Mouse (Mus musculus) monocyte, adult 5-6 weeks (primary cell): Measurements from ENCODE around the gene Jpt1. TPM values are rescaled to one million over a fixed set of nuclear protein-coding genes. Genes with fewer than 3 reads are reported as not detected.
"Not testable (repeated sequence)": the region's sequence is repeated elsewhere in the genome, so short reads cannot be mapped to it uniquely, and the experiment has no call there.

Experiments
- ATAC-seq: fragments of 153-309, 156-312 bp; replicated peaks from 2 replicates; pipeline ENCODE4 v1.8.0; 2017; ENCODE audit warnings: mild to moderate bottlenecking; ENCODE audit not compliant: low TSS enrichment, insufficient number of reproducible peaks, severe bottlenecking, poor library complexity, low FRiP score
- total RNA-seq: library from RNA; stranded (forward); fragments of 200-1000, 200-491, 200-594 nt; gene quantifications from 3 replicates; pipeline ENCODE4 v1.2.3, GENCODE M21; 2017

Jpt1 gene
- total RNA-seq, 1 experiment from 2014 or later: 230 TPM

GRCm38 (mm10) chr11:115481553-115482259, 32.5 kb downstream of the Jpt1 start:
- ATAC-seq: no peak

- no peak for ATAC-seq
Measured at GRCm38 (mm10) chr11:115478296-115478938, 35.8 kb downstream of the Jpt1 start.

GRCm38 (mm10) chr11:115477388-115477787, 36.8 kb downstream of the Jpt1 start:
- ATAC-seq: peak; percentile 75

DNA sequence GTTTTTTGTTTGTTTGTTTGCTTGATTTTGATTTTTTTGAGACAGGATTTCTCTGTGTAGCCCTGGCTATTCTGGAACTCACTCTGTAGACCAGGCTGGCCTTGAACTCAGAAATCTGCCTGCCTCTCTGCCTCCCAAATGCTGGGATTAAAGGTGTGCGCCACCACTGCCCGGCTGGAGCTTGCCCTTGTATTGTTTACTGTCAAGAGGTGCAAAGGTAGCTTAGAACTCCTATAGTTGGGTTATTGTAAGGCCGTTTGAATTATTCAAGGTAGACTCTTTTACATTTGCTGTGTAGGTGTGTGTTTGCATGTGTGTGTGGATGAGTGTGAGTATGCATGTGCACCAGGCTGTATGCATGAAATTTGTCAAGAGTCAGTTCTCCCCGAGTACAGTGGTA, 37.6 kb downstream of the Jpt1 start:
- ATAC-seq: not testable (repeated sequence)

- no peak for ATAC-seq
Measured at GRCm38 (mm10) chr11:115475758-115476237, 38.4 kb downstream of the Jpt1 start.

DNA sequence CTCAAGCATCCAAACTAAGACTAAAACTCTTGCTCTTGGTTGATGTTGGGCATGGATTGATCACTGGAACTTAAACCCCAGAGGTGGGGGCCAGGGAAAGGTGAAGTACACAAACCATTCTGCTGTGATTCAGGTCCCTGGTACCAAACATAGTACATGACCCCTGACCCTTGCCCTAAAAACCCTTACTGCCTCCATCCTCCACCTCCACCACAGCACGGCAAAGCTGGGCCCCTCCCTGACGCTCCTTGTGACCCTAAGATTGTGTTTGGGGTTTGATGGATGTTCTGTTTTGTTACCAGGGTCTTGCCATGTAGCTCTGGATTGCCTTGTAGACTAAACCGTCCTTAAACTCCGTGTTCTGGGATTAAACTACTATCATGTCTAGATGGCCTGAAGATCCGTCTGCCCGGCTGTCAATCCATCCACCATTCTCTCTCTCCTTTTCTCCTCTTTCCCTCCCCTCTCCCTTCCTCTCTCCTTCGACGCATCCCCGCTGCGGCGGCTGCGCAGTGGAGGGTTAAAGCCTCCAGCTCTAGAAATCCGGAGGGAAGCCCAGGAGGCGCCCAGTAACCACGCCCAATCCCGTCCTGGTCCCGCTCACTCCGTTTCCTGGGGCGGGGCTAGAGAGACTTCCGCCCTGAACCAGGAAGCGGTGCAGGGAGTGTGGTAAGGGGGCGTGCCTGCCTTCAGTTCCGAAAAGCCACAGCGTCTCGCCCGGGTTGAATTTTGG, 39.0 kb downstream of the Jpt1 start, which contains the start of gene Armc7:
Gene Armc7, plus strand, starts transcription at position 643 of the 733 bp plus-strand sequence.
- ATAC-seq: peak; percentile 80

GRCm38 (mm10) chr11:115473626-115474275, 40.4 kb downstream of the Jpt1 start:
- ATAC-seq: peak; percentile 50

- no peak for ATAC-seq
Measured at GRCm38 (mm10) chr11:115472183-115472582, 42.0 kb downstream of the Jpt1 start.

DNA sequence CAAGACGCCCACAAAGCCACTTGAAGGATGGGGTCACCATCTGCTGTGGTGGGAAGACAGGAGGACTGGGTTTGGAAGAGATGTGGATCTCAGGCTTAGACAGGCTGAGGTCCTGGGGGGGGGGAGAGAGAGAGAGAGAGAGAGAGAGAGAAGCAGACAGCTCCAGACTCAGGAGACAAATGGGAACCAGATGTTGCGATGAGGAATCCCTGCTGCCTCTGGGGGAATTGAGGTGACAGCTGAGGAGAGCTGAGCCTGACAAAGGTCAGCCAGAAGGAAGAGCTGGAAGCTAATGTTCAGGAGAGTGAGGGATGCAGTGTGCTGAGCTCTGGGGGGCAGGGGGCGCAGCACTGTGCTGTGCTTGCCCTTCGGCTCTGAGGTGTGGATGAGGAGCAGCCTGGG, 47.0 kb downstream of the Jpt1 start:
- ATAC-seq: no peak

DNA sequence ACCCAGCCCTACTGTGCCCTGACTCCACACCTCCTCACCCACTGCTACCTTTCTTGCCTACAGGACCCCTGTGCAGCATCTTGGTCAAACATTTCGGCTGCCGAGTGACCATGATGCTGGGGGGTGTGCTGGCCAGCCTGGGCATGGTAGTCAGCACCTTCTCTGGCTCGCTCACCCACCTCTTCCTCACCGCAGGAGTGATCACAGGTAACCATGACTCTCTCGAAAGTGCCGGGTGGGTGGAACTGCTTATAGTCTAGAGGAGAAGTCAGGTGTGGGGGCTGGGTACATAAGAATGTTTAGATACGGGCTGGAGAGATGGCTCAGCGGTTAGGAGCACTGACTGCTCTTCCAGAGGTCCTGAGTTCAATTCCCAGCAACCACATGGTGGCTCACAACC, 49.3 kb downstream of the Jpt1 start:
- no peak for ATAC-seq

DNA sequence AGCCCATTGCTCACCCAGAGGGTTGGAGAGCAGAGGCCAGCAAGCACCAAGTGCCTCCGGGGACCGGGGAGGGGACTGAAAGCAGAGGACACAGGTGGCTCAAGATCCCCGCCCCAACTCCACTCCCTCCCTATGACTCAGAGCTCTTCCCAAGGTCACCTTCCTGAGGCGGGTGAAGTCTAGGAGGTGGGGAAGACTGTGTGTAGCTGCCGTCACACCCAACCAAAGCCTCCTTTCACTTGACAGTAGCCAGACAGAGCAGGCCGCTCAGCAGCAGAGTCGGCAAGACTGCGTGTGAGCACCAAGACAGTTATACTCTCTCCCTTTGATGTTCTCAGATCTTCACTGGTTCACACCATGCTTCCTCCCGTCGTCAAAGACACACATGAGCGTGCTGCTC, 50.8 kb downstream of the Jpt1 start:
- ATAC-seq: no peak

GRCm38 (mm10) chr11:115462243-115462891, 51.8 kb downstream of the Jpt1 start, which contains the start of gene Slc16a5:
Gene Slc16a5 (plus strand): TSS chr11:115462474.
- ATAC-seq: no peak

- no peak for ATAC-seq
Measured at GRCm38 (mm10) chr11:115461846-115462242, 52.3 kb downstream of the Jpt1 start.

DNA sequence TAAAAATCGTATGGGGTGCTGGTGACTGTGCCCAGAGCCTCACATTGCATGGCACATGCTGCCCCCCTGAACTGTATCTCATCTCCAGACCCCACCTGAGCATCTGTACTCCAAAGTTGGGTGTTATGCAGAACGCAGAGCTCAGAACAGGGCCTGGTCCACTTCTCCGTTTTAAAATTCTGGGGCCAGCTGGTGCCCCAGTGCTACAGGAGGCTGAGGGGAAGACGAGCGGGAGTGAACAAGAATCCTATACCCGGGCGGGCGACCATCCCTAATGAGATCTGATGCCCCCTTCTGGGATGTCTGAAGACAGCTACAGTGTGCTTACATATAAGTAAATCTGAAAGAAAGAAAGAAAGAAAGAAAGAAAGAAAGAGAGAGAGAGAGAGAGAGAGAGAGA, 53.2 kb downstream of the Jpt1 start:
- ATAC-seq: no peak

GRCm38 (mm10) chr11:115457405-115457804, 56.8 kb downstream of the Jpt1 start:
- ATAC-seq: no peak

DNA sequence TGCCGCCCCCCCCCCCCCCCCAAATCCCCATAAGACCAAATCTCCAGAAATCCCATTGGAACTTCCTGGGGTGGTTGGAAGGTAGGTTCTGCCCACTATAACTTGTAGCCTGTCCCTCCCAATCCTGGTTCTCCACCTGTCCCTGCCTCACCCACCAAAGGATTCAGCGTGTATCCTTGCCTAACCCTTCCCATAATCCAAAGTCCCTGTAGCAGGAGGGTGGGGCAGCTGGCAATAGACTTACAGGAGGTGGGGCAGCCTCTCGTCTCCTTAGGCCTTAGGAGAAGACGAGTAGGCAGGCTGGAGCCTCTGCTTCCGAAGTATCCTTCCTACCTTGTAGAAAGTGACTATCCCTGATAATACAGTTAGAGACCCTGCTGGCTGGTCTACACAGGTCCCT, 58.0 kb downstream of the Jpt1 start:
- no peak for ATAC-seq

DNA sequence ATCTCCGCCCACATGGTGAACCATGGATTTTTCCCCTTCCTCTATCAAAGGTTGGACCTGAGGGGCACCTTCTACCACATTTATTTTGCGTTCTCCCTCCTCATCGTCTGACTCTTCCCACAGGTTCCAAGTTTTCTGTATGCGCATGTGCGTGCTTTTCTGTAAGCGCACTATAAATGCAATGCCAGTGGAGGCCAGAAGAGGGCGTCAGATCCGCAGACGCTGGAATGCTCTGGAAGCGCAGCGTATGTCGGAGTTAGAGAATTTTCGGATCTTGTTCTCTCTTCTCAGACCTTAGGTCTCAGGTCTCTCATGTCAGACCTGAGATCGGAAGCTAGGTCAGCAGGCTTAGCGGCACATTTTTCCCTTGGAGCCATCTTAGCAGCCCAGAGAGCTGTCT, 58.6 kb downstream of the Jpt1 start:
- no peak for ATAC-seq

DNA sequence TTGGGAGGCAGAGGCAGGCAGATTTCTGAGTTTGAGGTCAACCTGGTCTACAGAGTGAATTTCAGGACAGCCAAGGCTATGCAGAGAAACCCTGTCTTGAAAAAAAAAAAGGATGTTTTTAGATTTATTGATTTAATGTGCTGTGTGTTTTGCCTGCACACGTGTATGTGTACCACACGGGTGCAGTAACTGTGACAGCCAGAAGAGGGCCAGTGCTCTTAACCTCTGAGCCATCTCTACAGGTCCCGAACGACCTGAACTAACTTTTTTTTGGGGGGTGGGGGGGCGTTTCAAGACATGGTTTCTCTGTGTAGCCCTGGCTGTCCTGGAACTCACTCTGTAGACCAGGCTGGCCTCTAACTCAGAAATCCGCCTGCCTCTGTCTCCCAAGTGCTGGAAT, 59.4 kb downstream of the Jpt1 start:
- ATAC-seq: not testable (repeated sequence)

DNA sequence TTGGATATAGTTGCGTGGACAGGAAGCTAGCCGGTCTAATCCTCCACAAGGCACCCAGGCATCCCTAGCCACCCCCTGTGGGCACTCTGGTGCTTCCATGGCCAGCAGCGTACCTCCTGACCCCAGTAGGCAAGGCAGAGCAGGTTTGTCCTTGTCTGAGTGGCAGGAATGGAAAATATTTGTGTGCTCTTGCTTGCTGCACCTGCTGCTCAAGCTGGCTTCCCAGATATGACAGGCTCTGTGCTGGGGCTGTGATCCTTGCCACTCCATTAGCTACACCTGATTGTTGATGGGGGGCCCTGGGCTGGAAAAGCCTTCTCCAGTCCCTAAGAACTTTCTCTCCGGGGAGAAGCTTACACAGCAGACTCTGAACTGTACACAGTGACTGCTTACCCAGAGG, 60.9 kb downstream of the Jpt1 start:
- ATAC-seq: no peak
